Mouse (Mus musculus): ENCODE results near the gene Aox1. TPM values are rescaled to one million over a fixed set of nuclear protein-coding genes. Genes with fewer than 3 reads are reported as not detected.

Aox1 gene
- total and polyA plus RNA-seq, 3 experiments: 0.04 to 0.24 TPM; not detected in 1

DNA sequence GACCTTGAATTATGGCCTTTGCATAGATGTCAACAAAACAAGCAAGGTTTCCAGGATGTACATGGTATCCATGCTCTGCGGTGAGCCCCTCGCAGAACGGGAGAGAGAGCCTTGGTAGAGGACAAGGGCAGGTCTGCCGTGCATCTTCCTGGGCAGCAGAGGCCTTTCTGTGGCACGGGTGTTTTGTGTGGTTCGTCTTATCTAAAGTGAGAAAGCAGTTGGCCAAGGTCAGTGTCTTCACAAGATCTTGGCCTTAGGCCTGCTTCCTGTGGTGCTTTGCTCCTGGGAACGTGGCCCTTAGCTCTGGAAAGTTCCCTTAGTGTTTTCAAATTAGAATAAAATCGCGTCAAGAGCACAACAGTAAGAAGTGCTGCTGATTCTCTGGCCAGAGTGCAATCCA, 41.3 kb downstream of the Aox1 start:
- H3K9ac ChIP-seq (ENCODE audit: control insufficient read depth, low read depth, low read length, poor library complexity, severe bottlenecking): no peak overlapping the region
- no peaks in the 10 kb centered on the region for H3K79me2 ChIP-seq (ENCODE audit: control insufficient read depth, insufficient read depth, low read length, poor library complexity)
- no peaks in the 10 kb centered on the region for H3K4me1 ChIP-seq (ENCODE audit: control insufficient read depth in 1 of 2, insufficient read depth in 2 of 2, low read length in 2 of 2)
- H3K36me3 ChIP-seq (ENCODE audit: control insufficient read depth in 1 of 2, insufficient read depth in 2 of 2, low read length in 2 of 2): no peaks in the 10 kb centered on the region
- H3K4me3 ChIP-seq (ENCODE audit: control insufficient read depth in 1 of 2, insufficient read depth in 1 of 2, low read depth in 2 of 2, low read length in 2 of 2): no peak overlapping the region
- H3K27me3 ChIP-seq (ENCODE audit: control insufficient read depth in 1 of 2, insufficient read depth in 2 of 2, low read length in 2 of 2): no peaks in the 10 kb centered on the region
- H3K9me3 ChIP-seq (replicated peaks; ENCODE audit: insufficient read depth, low read length): no peaks in the 10 kb centered on the region
- no peak for DNase-seq (ENCODE audit: low read depth, low spot score)
- H3K27ac ChIP-seq (ENCODE audit: control insufficient read depth, low read depth, low read length): no peak overlapping the region
- TF ChIP-seq RAD21 (IDR thresholded peaks at IDR 0.05; ENCODE audit: low read depth, low read length): no peak
- TF ChIP-seq MYC (IDR thresholded peaks at IDR 0.05; ENCODE audit: low read depth, low read length): no peak
- no peak for TF ChIP-seq GATA1 (IDR thresholded peaks at IDR 0.05; ENCODE audit: low read depth, low read length)
- no peak for TF ChIP-seq SIN3A (IDR thresholded peaks at IDR 0.05; ENCODE audit: low read length)
- TF ChIP-seq ZNF384 (IDR thresholded peaks at IDR 0.05; ENCODE audit: low read depth, low read length): no peak

DNA sequence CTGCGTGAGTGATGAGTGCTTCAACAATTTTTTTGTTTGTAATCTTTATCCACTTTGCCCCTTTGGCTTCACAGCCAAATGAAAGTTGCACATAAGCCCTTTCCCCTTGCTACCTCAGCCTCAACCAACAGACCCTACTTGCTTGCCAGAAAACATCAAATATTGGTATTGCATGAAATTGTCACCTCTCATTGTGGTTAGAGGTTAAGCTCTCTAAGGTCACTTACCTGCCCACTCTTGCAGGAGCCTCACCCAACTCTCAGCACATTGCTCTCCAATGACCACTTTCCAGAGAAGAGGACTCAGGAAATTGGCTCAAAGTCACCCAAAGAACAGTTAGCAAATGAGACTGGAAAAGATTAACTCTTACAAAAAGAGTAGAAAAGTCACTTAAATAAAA, 41.8 kb downstream of the Aox1 start:
- Histone ChIP-seq H3K27ac (ENCODE audit: control insufficient read depth, low read depth, low read length) (no peak overlapping the region), H3K79me2 (ENCODE audit: control insufficient read depth, insufficient read depth, low read length, poor library complexity) (no peaks in the 10 kb centered on the region), H3K4me3 (ENCODE audit: control insufficient read depth in 1 of 2, insufficient read depth in 1 of 2, low read depth in 2 of 2, low read length in 2 of 2) (no peak overlapping the region), H3K9me3 (replicated peaks; ENCODE audit: insufficient read depth, low read length) (no peaks in the 10 kb centered on the region), H3K4me1 (ENCODE audit: control insufficient read depth in 1 of 2, insufficient read depth in 2 of 2, low read length in 2 of 2) (no peaks in the 10 kb centered on the region), H3K9ac (ENCODE audit: control insufficient read depth, low read depth, low read length, poor library complexity, severe bottlenecking) (no peak overlapping the region), H3K36me3 (ENCODE audit: control insufficient read depth in 1 of 2, insufficient read depth in 2 of 2, low read length in 2 of 2) (no peaks in the 10 kb centered on the region), H3K27me3 (ENCODE audit: control insufficient read depth in 1 of 2, insufficient read depth in 2 of 2, low read length in 2 of 2) (no peaks in the 10 kb centered on the region)
- TF ChIP-seq POLR2AphosphoS5 (IDR thresholded peaks at IDR 0.05; ENCODE audit: borderline replicate concordance, low read depth, low read length): no peak
- no peak for TF ChIP-seq ETS1 (IDR thresholded peaks at IDR 0.05; ENCODE audit: low read depth, low read length)
- no peak for TF ChIP-seq CHD2 (IDR thresholded peaks at IDR 0.05; ENCODE audit: low read length)
- TF ChIP-seq USF2 (IDR thresholded peaks at IDR 0.05; ENCODE audit: borderline replicate concordance in 1 of 2, insufficient read depth in 1 of 2, low read depth in 1 of 2, low read length in 2 of 2): no peak
- no peak for TF ChIP-seq MXI1 (IDR thresholded peaks at IDR 0.05; ENCODE audit: low read depth, low read length)
- TF ChIP-seq JUND (IDR thresholded peaks at IDR 0.05; ENCODE audit: low read depth, low read length): no peak
- no peak for DNase-seq (ENCODE audit: low read depth, low spot score)

DNA sequence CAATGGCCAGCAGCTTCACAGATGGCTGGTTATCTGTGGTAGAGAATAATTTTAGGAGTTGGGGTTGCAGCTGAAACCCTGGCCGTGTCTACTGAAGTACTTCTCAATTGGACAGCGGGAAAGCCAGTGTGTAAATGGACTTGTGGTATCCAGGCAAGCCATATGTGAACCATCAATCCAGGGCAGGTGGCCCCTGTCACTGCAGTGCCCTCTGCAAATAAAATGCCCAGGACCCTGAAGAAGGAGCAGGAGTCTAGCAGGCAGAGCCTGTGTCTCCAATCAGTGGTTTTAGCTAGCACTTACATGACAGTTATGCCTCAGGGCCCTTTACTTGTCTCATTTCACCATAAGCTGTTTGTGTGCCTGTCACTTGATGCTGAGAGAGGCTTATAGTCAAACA, 42.7 kb downstream of the Aox1 start:
- no peak for DNase-seq (ENCODE audit: low read depth, low spot score)
- Histone ChIP-seq H3K36me3 (ENCODE audit: control insufficient read depth in 1 of 2, insufficient read depth in 2 of 2, low read length in 2 of 2) (no peaks in the 10 kb centered on the region), H3K9me3 (replicated peaks; ENCODE audit: insufficient read depth, low read length) (no peaks in the 10 kb centered on the region), H3K27me3 (ENCODE audit: control insufficient read depth in 1 of 2, insufficient read depth in 2 of 2, low read length in 2 of 2) (no peaks in the 10 kb centered on the region), H3K4me3 (ENCODE audit: control insufficient read depth in 1 of 2, insufficient read depth in 1 of 2, low read depth in 2 of 2, low read length in 2 of 2) (no peak overlapping the region), H3K4me1 (ENCODE audit: control insufficient read depth in 1 of 2, insufficient read depth in 2 of 2, low read length in 2 of 2) (no peaks in the 10 kb centered on the region), H3K9ac (ENCODE audit: control insufficient read depth, low read depth, low read length, poor library complexity, severe bottlenecking) (no peak overlapping the region), H3K79me2 (ENCODE audit: control insufficient read depth, insufficient read depth, low read length, poor library complexity) (no peaks in the 10 kb centered on the region), H3K27ac (ENCODE audit: control insufficient read depth, low read depth, low read length) (no peak overlapping the region)
- TF ChIP-seq MXI1 (IDR thresholded peaks at IDR 0.05; ENCODE audit: low read depth, low read length): no peak
- TF ChIP-seq POLR2AphosphoS2 (IDR thresholded peaks at IDR 0.05; ENCODE audit: low read length): no peak
- TF ChIP-seq MAZ (IDR thresholded peaks at IDR 0.05; ENCODE audit: low read depth, low read length): no peak
- no peak for TF ChIP-seq EP300 (IDR thresholded peaks at IDR 0.05; ENCODE audit: low read depth in 1 of 2, low read length in 2 of 2)
- TF ChIP-seq USF2 (IDR thresholded peaks at IDR 0.05; ENCODE audit: borderline replicate concordance in 1 of 2, insufficient read depth in 1 of 2, low read depth in 1 of 2, low read length in 2 of 2): no peak
- no peak for TF ChIP-seq TBP (IDR thresholded peaks at IDR 0.05; ENCODE audit: low read depth, low read length)
- no peak for TF ChIP-seq ETS1 (IDR thresholded peaks at IDR 0.05; ENCODE audit: low read depth, low read length)
- no peak for TF ChIP-seq MAFK (IDR thresholded peaks at IDR 0.05; ENCODE audit: borderline replicate concordance, low read depth, low read length)
- TF ChIP-seq KAT2A (conservative IDR thresholded peaks at IDR 0.05; ENCODE audit: low read depth, low read length): no peak
- TF ChIP-seq JUND (IDR thresholded peaks at IDR 0.05; ENCODE audit: low read depth, low read length): no peak
